Mouse (Mus musculus) C2C12 (cell line): ENCODE measurements around the gene Csgalnact2. TPM values are rescaled to one million over a fixed set of nuclear protein-coding genes. Genes with fewer than 3 reads are reported as not detected.

ENCODE experiments used
- H3K27me3 ChIP-seq: one replicate; pipeline ENCODE4 v1.6.1; 2011; ENCODE audit not compliant: control insufficient read depth, insufficient read depth, insufficient read length
- H3K36me3 ChIP-seq: one replicate; pipeline ENCODE4 v1.6.1; 2011; ENCODE audit not compliant: control insufficient read depth, insufficient read depth
- H3K4me3 ChIP-seq: one replicate; pipeline ENCODE4 v1.5.1; 2011; ENCODE audit warnings: mild to moderate bottlenecking, control low read depth; ENCODE audit not compliant: poor library complexity, insufficient read depth, severe bottlenecking
- H3K79me2 ChIP-seq: one replicate; pipeline ENCODE4 v1.6.1; 2011; ENCODE audit not compliant: control insufficient read depth, insufficient read depth
- H3K79me3 ChIP-seq: one replicate; pipeline ENCODE4 v1.6.1; 2011; ENCODE audit warnings: low read depth, control low read depth
- H3ac ChIP-seq: one replicate; pipeline ENCODE3; 2011; ENCODE audit warnings: low read depth; ENCODE audit not compliant: control insufficient read depth, insufficient read length
- CEBPB ChIP-seq: IDR thresholded peaks from one replicate; pipeline ENCODE4 v1.6.1; 2011; ENCODE audit warnings: low read depth, mild to moderate bottlenecking, control low read depth, moderate library complexity
- CTCF ChIP-seq: IDR thresholded peaks from one replicate; pipeline ENCODE4 v1.5.1; 2011; ENCODE audit not compliant: control insufficient read depth, insufficient read depth, insufficient read length
- FOSL1 ChIP-seq: IDR thresholded peaks from one replicate; pipeline ENCODE4 v1.8.0; 2011; ENCODE audit warnings: mild to moderate bottlenecking, low read length; ENCODE audit not compliant: poor library complexity, insufficient read depth, severe bottlenecking
- MAX ChIP-seq: IDR thresholded peaks from one replicate; pipeline ENCODE4 v1.6.1; 2011; ENCODE audit warnings: mild to moderate bottlenecking, control low read depth
- MYOD1 ChIP-seq: IDR thresholded peaks from one replicate; pipeline ENCODE4 v1.6.1; 2011; ENCODE audit warnings: low read depth; ENCODE audit not compliant: control insufficient read depth, insufficient read length
- MYOG ChIP-seq: IDR thresholded peaks from one replicate; pipeline ENCODE4 v1.6.1; 2011; ENCODE audit not compliant: control insufficient read depth, insufficient read length; ENCODE audit errors: extremely low read depth
- USF1 ChIP-seq: IDR thresholded peaks from one replicate; pipeline ENCODE4 v1.6.1; 2011; ENCODE audit warnings: low read depth, mild to moderate bottlenecking, control low read depth, moderate library complexity
- polyA plus RNA-seq: library from polyadenylated mRNA; unstranded; fragments of >200 nt; fragmentation: generic; extraction: Trizol; gene quantifications from one replicate; pipeline ENCODE4 v1.2.1, GENCODE M21; 2012; ENCODE audit warnings: missing spikeins

Gene Csgalnact2
- polyA plus RNA-seq, 1 experiment = 4.6 TPM

- H3K27me3 ChIP-seq = peaks cover 69% of the 10 kb centered on the region
These were observed 59.6 kb downstream of the Csgalnact2 start for GRCm38 (mm10) chr6:118079292-118079691.

GRCm38 (mm10) chr6:118078751-118079150 is 60.2 kb downstream of the Csgalnact2 start:
- Histone ChIP-seq H3K27me3 (peaks cover 70% of the 10 kb centered on the region), H3K4me3 (no peak overlapping the region), H3ac (no peak overlapping the region), H3K79me3 (no peaks in the 10 kb centered on the region), H3K36me3 (no peaks in the 10 kb centered on the region), H3K79me2 (no peaks in the 10 kb centered on the region)
- TF ChIP-seq MYOG (no peak), CTCF (no peak), MYOD1 (no peak), CEBPB (no peak), MAX (no peak)

More at GRCm38 (mm10) chr6:118079292-118079691, 59.6 kb downstream of the Csgalnact2 start:
- H3K4me3 ChIP-seq = no peak overlapping the region
- H3K79me2 ChIP-seq = no peaks in the 10 kb centered on the region
- H3ac ChIP-seq = no peak overlapping the region
- H3K79me3 ChIP-seq = no peaks in the 10 kb centered on the region
- H3K36me3 ChIP-seq = no peaks in the 10 kb centered on the region
- TF ChIP-seq USF1 (no peak), CTCF (no peak), MAX (no peak), MYOD1 (no peak), FOSL1 (no peak), CEBPB (no peak), MYOG (no peak)

- no peaks in the 10 kb centered on the region for H3K36me3 ChIP-seq
- no peaks in the 10 kb centered on the region for H3K79me3 ChIP-seq
- H3K79me2 ChIP-seq = no peaks in the 10 kb centered on the region
- H3ac ChIP-seq = no peak overlapping the region
- TF ChIP-seq MAX (no peak), MYOD1 (no peak), USF1 (no peak), CTCF (no peak), CEBPB (no peak), MYOG (no peak), FOSL1 (no peak)
- H3K4me3 ChIP-seq = no peak overlapping the region
- peaks cover 69% of the 10 kb centered on the region for H3K27me3 ChIP-seq
These were observed 61.5 kb downstream of the Csgalnact2 start for GRCm38 (mm10) chr6:118077421-118077820.

GRCm38 (mm10) chr6:118076748-118077147 is 62.2 kb downstream of the Csgalnact2 start:
- H3K36me3 ChIP-seq = no peaks in the 10 kb centered on the region

GRCm38 (mm10) chr6:118076256-118076655 is 62.7 kb downstream of the Csgalnact2 start:
- Histone ChIP-seq H3K4me3 (no peak overlapping the region), H3K36me3 (no peaks in the 10 kb centered on the region), H3K27me3 (peaks cover 62% of the 10 kb centered on the region), H3ac (no peak overlapping the region), H3K79me2 (no peaks in the 10 kb centered on the region), H3K79me3 (no peaks in the 10 kb centered on the region)
- TF ChIP-seq USF1 = no peak

More at GRCm38 (mm10) chr6:118076748-118077147, 62.2 kb downstream of the Csgalnact2 start:
- TF ChIP-seq MYOD1 (no peak), CEBPB (no peak), CTCF (no peak), MYOG (no peak), USF1 (no peak), FOSL1 (no peak), MAX (no peak)
- H3ac ChIP-seq = no peak overlapping the region
- peaks cover 64% of the 10 kb centered on the region for H3K27me3 ChIP-seq
- no peaks in the 10 kb centered on the region for H3K79me3 ChIP-seq
- H3K79me2 ChIP-seq = no peaks in the 10 kb centered on the region
- no peak overlapping the region for H3K4me3 ChIP-seq

GRCm38 (mm10) chr6:118074151-118074550 is 64.8 kb downstream of the Csgalnact2 start:
- Histone ChIP-seq H3K79me2 (no peaks in the 10 kb centered on the region), H3K79me3 (no peaks in the 10 kb centered on the region), H3K27me3 (peaks cover 43% of the 10 kb centered on the region), H3K36me3 (no peaks in the 10 kb centered on the region), H3K4me3 (no peak overlapping the region), H3ac (no peak overlapping the region)
- no peak for TF ChIP-seq CEBPB
- no peak for TF ChIP-seq USF1
- no peak for TF ChIP-seq MAX
- TF ChIP-seq MYOG = no peak
- no peak for TF ChIP-seq CTCF
- no peak for TF ChIP-seq FOSL1
- TF ChIP-seq MYOD1 = no peak
